Mouse (Mus musculus) heart, embryonic 15.5 days (tissue): ENCODE data around the gene Defa23. TPM values are rescaled to one million over a fixed set of nuclear protein-coding genes. Genes with fewer than 3 reads are reported as not detected.
"Not testable (repeated sequence)": the region's sequence is repeated elsewhere in the genome, so short reads cannot be mapped to it uniquely, and the experiment has no call there.

Experiments
- ATAC-seq: fragments of 200-750 bp; cut with Nextera tagmentation; replicated peaks from 2 replicates; pipeline ENCODE4 v1.8.0; 2017; ENCODE audit warnings: low read depth, moderate TSS enrichment; ENCODE audit not compliant: insufficient number of reproducible peaks, insufficient read depth, low FRiP score
- H3K27ac ChIP-seq: fragments of 300-500 bp; sonication (generic); 2 replicates; pipeline ENCODE4 v1.5.1; 2015; ENCODE audit warnings: mild to moderate bottlenecking, inconsistent platforms
- H3K27me3 ChIP-seq: fragments of 300-500 bp; sonication (generic); 2 replicates; pipeline ENCODE4 v1.6.1; 2015; ENCODE audit warnings: inconsistent platforms
- H3K36me3 ChIP-seq: fragments of 300-500 bp; sonication (generic); 2 replicates; pipeline ENCODE4 v1.6.1; 2015; ENCODE audit warnings: mild to moderate bottlenecking, inconsistent platforms
- H3K4me1 ChIP-seq: fragments of 300-500 bp; sonication (generic); replicated peaks from 2 replicates; pipeline ENCODE4 v1.6.1; 2015; ENCODE audit warnings: inconsistent platforms
- H3K4me2 ChIP-seq: fragments of 300-500 bp; sonication (generic); 2 replicates; pipeline ENCODE4 v1.6.1; 2015; ENCODE audit warnings: inconsistent platforms, mild to moderate bottlenecking, moderate library complexity
- H3K4me3 ChIP-seq: fragments of 300-500 bp; sonication (generic); 2 replicates; pipeline ENCODE4 v1.5.1; 2015; ENCODE audit warnings: mild to moderate bottlenecking, inconsistent platforms
- H3K9ac ChIP-seq: fragments of 300-500 bp; sonication (generic); 2 replicates; pipeline ENCODE4 v1.6.1; 2015; ENCODE audit warnings: mild to moderate bottlenecking, inconsistent platforms
- H3K9me3 ChIP-seq: fragments of 300-500 bp; sonication (generic); replicated peaks from 2 replicates; pipeline ENCODE4 v1.6.1; 2016; ENCODE audit warnings: inconsistent platforms
- WGBS: fragments of 180-500 bp; shearing (Covaris S2); methylation state at CpG from one replicate; pipeline ENCODE4 v1.1.7; 2015; ENCODE audit warnings: mixed read lengths; 5-methylcytosine and 5-hydroxymethylcytosine counted together
- polyA plus RNA-seq: library from polyadenylated mRNA; unstranded; fragments of >200 nt; fragmentation: Nextera tagmentation; extraction: Ambion mirVana; gene quantifications from 2 replicates; pipeline ENCODE4 v1.2.1, GENCODE M21; 2015

The Defa23 gene
- not detected in 2 replicates for polyA plus RNA-seq

DNA sequence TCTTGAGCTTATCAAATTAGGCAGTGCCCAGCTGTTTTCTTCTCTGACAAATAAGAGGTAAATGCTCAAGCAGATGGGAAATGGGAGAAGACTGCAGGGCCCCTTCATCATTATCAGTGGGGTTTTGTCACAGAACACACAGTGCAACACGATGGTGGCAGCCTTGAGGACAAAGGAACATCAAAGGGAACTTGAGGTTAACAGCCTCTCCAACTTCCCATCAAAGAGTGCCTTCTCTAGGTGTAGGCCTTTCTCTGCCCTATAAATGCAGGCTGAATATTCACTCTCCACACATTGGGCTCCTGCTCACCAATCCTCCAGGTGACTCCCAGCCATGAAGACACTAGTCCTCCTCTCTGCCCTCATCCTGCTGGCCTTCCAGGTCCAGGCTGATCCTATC is at the start of gene Defa23:
TSS of gene Defa23 (plus strand) at position 301 of the 400 bp plus-strand sequence.
- H3K4me1 ChIP-seq, H3K27ac ChIP-seq, H3K9ac ChIP-seq, H3K9me3 ChIP-seq, H3K27me3 ChIP-seq, H3K4me2 ChIP-seq, ATAC-seq, H3K36me3 ChIP-seq, H3K4me3 ChIP-seq: not testable (repeated sequence)
- WGBS: no CpG with 5 or more reads among the region's 1 CpGs

DNA sequence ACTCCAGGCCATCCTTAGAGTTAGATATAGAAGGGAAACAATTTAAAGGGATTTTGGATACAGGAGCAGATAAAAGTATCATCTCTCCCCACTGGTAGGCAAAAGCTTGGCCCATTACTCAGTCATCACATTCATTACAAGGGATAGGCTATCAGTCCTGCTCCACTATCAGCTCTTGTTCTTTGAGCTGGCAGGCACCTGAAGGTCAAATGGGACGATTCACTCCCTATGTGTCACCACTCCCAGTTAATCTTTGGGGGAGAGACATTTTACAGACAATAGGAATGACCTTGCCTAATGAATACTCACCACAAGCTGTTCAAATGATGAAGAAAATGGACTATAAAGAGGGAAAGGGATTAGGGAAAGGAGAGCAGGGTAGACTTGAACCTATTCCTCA is 48.0 kb upstream of the Defa23 start:
- Histone ChIP-seq H3K4me2 (no peak overlapping the region), H3K36me3 (no peaks in the 10 kb centered on the region), H3K4me1 (no peaks in the 10 kb centered on the region), H3K4me3 (no peak overlapping the region), H3K9ac (no peak overlapping the region), H3K9me3 (peaks cover 8% of the 10 kb centered on the region), H3K27ac (no peak overlapping the region), H3K27me3 (no peaks in the 10 kb centered on the region)
- ATAC-seq: no peak
- WGBS: 21% methylated on average over 1 of the region's 1 CpGs

DNA sequence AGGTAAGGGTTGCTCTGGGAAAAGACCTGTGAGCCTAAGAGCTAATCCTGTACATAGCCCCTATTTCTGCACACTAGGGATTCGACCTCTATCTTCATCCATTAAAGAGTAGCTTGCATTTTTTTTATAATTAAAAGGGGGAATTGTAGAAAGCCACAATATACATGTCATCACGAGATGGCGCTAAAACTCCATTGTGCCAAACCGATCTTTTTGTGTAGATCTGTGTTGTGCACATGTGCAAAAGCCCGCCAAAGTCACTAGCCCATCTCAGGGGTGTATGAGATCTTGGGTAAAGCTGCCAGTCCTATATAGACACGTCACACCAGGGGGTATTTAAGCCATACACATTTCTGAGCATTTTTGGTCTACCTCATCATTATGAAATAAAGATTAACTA is 46.3 kb upstream of the Defa23 start:
- H3K36me3 ChIP-seq, H3K27ac ChIP-seq, H3K9me3 ChIP-seq, H3K27me3 ChIP-seq, H3K4me1 ChIP-seq, H3K4me2 ChIP-seq, ATAC-seq, H3K4me3 ChIP-seq, H3K9ac ChIP-seq: not testable (repeated sequence)
- 42% methylated on average over 6 of the region's 6 CpGs for WGBS

DNA sequence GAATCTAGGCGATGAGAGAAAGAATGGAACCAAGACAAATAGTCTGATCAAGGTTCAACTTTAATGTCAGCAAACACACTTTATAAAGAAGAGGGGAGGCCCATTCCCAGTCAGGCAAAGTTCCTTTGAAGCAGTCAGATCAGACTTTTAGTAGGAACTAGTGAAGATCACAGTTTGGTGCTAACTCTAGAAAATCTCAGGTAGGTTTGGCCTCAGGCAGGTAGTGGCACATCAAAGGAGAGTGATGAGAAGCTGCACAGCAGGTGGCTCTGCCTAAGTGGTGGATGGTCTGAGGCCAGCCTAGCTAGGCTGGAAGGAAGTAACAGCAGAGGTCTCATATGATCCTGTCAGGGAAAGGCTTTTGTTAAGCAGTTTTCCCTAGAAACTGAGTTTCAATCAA is 44.3 kb upstream of the Defa23 start:
- not testable (repeated sequence) for H3K9me3 ChIP-seq, H3K36me3 ChIP-seq, H3K4me2 ChIP-seq, H3K4me3 ChIP-seq, H3K27ac ChIP-seq, H3K4me1 ChIP-seq, H3K9ac ChIP-seq, H3K27me3 ChIP-seq, ATAC-seq
- WGBS: 48% methylated on average over 1 of the region's 1 CpGs

DNA sequence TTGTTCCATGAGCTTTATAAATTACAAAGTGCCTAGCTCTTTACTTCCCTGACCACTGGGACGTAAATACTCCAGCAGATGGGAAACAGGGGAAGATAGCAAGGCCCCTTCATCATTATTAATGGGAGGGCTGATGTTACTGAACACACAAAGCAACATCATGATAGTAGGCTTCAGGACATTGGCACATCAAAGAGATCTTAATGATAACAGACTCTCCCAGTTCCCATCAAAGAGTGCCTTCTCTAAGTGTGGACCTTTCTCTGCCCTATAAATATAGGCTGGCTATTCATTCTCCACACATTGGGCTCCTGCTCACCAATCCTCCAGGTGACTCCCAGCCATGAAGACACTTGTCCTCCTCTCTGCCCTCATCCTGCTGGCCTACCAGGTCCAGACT is 29.6 kb upstream of the Defa23 start, which contains the start of gene Defa21:
TSS of gene Defa21 (plus strand) at position 301 of the 400 bp plus-strand sequence.
- not testable (repeated sequence) for H3K27me3 ChIP-seq, H3K9me3 ChIP-seq, ATAC-seq, H3K36me3 ChIP-seq, H3K4me3 ChIP-seq, H3K4me1 ChIP-seq, H3K9ac ChIP-seq, H3K4me2 ChIP-seq, H3K27ac ChIP-seq
- WGBS: no CpG with 5 or more reads among the region's 1 CpGs

DNA sequence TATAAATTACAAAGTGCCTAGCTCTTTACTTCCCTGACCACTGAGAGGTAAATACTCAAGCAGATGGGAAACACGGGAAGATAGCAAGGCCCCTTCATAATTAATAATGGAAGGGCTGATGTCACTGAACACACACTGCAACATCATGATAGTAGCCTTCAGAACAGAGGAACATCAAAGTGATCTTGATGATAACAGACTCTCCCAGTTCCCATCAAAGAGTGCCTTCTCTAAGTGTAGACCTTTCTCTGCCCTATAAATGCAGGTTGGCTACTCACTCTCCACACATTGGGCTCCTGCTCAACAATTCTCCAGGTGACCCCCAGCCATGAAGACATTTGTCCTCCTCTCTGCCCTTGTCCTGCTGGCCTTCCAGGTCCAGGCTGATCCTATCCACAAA is 9.9 kb downstream of the Defa23 start, which contains the start of gene Defa35:
TSS of gene Defa35 (plus strand) at position 301 of the 400 bp plus-strand sequence.
- not testable (repeated sequence) for H3K4me2 ChIP-seq, ATAC-seq, H3K27ac ChIP-seq, H3K27me3 ChIP-seq, H3K36me3 ChIP-seq, H3K4me3 ChIP-seq, H3K9ac ChIP-seq, H3K9me3 ChIP-seq, H3K4me1 ChIP-seq
- WGBS: 63% methylated on average over 1 of the region's 1 CpGs

DNA sequence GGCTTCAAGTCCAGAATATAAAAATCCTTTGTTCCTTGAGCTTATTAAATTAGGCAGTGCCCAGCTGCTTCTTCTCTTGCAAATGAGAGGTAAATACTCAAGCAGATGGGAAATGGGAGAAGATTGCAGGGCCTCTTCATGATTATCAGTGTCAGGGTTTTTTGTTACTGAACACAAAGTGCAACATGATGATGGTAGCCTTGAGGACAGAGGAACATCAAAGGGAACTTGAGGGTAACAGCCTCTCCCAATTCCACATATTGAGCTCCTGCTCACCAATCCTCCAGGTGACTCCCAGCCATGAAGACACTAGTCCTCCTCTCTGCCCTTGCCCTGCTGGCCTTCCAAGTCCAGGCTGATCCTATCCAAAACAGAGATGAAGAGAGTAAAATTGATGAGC is 29.3 kb downstream of the Defa23 start, which contains the start of gene Defa25:
TSS of gene Defa25 (plus strand) at position 301 of the 400 bp plus-strand sequence.
- not testable (repeated sequence) for H3K4me2 ChIP-seq, ATAC-seq, H3K4me3 ChIP-seq, H3K27me3 ChIP-seq, H3K27ac ChIP-seq, H3K9me3 ChIP-seq, H3K9ac ChIP-seq, H3K4me1 ChIP-seq, H3K36me3 ChIP-seq

DNA sequence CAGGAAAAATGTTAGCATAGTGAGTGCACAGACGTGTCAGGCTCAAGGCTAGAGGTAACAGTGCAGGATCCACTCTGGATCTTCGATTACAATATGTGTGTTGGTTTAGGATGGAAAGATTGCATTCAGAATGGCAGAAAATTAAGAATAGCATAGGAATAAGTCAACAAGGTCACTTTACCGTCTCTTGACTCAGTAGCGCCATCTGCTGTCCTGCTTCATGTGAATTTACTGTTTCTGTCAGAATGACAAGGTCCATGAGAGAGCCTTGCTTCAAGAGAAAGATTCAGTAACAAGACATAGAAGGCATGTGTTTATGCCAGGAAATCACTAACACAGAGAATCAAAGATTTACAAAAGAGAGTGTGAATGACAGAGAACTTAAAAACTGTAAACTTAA is 38.3 kb downstream of the Defa23 start:
- Histone ChIP-seq H3K9ac (no peak overlapping the region), H3K4me2 (no peak overlapping the region), H3K9me3 (no peaks in the 10 kb centered on the region), H3K4me1 (no peaks in the 10 kb centered on the region), H3K36me3 (no peaks in the 10 kb centered on the region), H3K4me3 (no peak overlapping the region), H3K27me3 (no peaks in the 10 kb centered on the region), H3K27ac (no peak overlapping the region)
- ATAC-seq: no peak
- 34% methylated on average over 4 of the region's 4 CpGs for WGBS

DNA sequence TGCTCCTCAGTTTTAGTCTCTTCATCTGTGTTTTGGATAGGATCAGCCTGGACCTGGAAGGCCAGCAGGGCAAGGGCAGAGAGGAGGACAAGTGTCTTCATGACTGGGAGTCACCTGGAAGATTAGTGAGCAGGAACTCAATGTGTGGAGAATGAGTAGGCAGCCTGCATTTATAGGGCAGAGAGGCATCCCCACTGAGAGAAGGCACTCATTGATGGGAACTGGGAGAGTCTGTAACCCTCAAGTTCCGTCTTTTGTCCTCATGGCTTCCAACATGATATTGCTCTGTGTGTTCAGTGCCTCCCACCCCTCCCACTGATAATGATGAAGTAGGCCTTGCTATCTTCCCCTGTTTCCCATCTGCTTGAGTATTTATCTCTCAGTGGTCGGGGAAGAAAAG is 41.1 kb downstream of the Defa23 start, which contains the start of gene Gm14851:
TSS of gene Gm14851 (minus strand) at position 101 of the 400 bp plus-strand sequence.
- not testable (repeated sequence) for H3K4me2 ChIP-seq, H3K36me3 ChIP-seq, H3K27ac ChIP-seq, H3K27me3 ChIP-seq, H3K9me3 ChIP-seq, H3K9ac ChIP-seq, H3K4me3 ChIP-seq, H3K4me1 ChIP-seq, ATAC-seq
- WGBS: 50% methylated on average over 1 of the region's 2 CpGs

Other genes with a start within 250 kb of the Defa23 start
- gene Defb33, start 162.4 kb upstream of the Defa23 start, polyA plus RNA-seq: not detected in 2 replicates
- not detected in 2 replicates for gene Gm15056, start 152.4 kb upstream of the Defa23 start, polyA plus RNA-seq
- gene Gm6040, start 133.0 kb upstream of the Defa23 start, polyA plus RNA-seq: not detected in 2 replicates
- gene AY761185, start 110.3 kb upstream of the Defa23 start, polyA plus RNA-seq: not detected in 2 replicates
- not detected in 2 replicates for gene Defa21, start 29.5 kb upstream of the Defa23 start, polyA plus RNA-seq
- not detected in 2 replicates for gene Defa35, start 10.0 kb downstream of the Defa23 start, polyA plus RNA-seq
- not detected in 2 replicates for gene Defa25, start 29.4 kb downstream of the Defa23 start, polyA plus RNA-seq
- not detected in 2 replicates for gene Gm14851, start 41.0 kb downstream of the Defa23 start, polyA plus RNA-seq
- not detected in 2 replicates for gene Defa30, start 79.6 kb downstream of the Defa23 start, polyA plus RNA-seq
- not detected in 2 replicates for gene Defa22, start 107.2 kb downstream of the Defa23 start, polyA plus RNA-seq
- gene Defa31, start 136.6 kb downstream of the Defa23 start, polyA plus RNA-seq: not detected in 2 replicates
- gene Gm15293, start 146.5 kb downstream of the Defa23 start, polyA plus RNA-seq: not detected in 2 replicates
- gene Gm15292, start 194.7 kb downstream of the Defa23 start, polyA plus RNA-seq: not detected in 2 replicates